Mouse (Mus musculus) megakaryocyte, embryonic 14.5 days (primary cell): Measurements from ENCODE around the gene Kat6b. TPM values are rescaled to one million over a fixed set of nuclear protein-coding genes. Genes with fewer than 3 reads are reported as not detected.
A peak's percentile ranks its signal among the peaks of the same experiment; 100 is the strongest.

Experiments
- H3K27me3 ChIP-seq: replicated peaks from 2 replicates; pipeline ENCODE3; 2012; ENCODE audit warnings: inconsistent platforms
- H3K36me3 ChIP-seq: replicated peaks from 2 replicates; pipeline ENCODE3; 2012; ENCODE audit warnings: low read length, inconsistent platforms, mixed read lengths
- H3K4me1 ChIP-seq: 2 replicates; pipeline ENCODE4 v1.6.1; 2012; ENCODE audit warnings: inconsistent platforms
- H3K4me3 ChIP-seq: replicated peaks from 2 replicates; pipeline ENCODE3; 2012; ENCODE audit warnings: moderate library complexity, mild to moderate bottlenecking, inconsistent platforms
- H3K9me3 ChIP-seq: 2 replicates; pipeline ENCODE4 v1.6.1; 2012; ENCODE audit warnings: inconsistent platforms
- FLI1 ChIP-seq: IDR thresholded peaks from 2 replicates; pipeline ENCODE4 v1.6.1; 2012; ENCODE audit warnings: low read length, inconsistent platforms, mixed read lengths
- GATA1 ChIP-seq: IDR thresholded peaks from 3 replicates; pipeline ENCODE4 v1.6.1; 2012; ENCODE audit warnings: mixed read lengths, low read length, inconsistent platforms, borderline replicate concordance
- polyA plus RNA-seq: library from polyadenylated mRNA; stranded (reverse); fragments of >175 nt; gene quantifications from 2 replicates; pipeline ENCODE4 v1.2.3, GENCODE M21; 2012; ENCODE audit warnings: low replicate concordance; ENCODE audit not compliant: insufficient read depth

Kat6b gene
- polyA plus RNA-seq, 1 experiment, result 0.84 TPM

DNA sequence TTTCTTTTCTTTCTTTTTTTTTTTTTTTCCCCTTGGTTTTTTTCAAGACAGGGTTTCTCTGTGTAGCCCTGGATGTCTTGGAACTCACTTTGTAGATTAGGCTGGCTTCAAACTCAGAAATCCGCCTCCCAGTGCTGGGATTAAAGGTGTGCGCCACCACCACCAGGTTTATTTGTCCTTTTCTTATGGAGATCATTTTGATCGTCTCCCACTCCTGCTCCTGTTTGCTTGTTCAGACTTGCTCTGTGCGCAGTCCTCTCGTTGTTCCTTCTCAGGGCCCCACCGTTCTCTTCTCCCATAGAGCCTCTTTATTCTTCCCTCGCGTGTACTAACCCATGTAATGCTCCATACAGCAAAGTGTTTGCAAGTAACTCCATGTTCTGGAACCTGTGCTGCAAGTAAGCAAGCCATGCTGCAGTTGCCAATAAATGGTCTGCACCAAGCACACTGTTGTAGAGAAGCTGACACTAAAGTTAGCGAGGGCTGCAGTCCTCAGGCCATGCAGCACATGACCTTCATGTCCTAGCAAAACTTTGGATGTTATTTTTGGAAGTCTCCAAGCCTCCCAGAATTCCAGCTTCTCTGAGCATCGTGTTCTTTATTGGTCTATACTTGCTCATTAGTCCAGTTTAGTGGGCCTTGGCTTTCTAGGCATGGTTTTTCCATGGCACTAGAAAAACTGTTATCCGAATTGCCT is 55.4 kb downstream of the Kat6b start:
- TF ChIP-seq FLI1 (no peak), GATA1 (no peak)
- Histone ChIP-seq H3K9me3 (no peaks in the 10 kb centered on the region), H3K36me3 (peaks cover 14% of the 10 kb centered on the region), H3K27me3 (no peaks in the 10 kb centered on the region), H3K4me3 (no peak overlapping the region), H3K4me1 (peaks cover 23% of the 10 kb centered on the region)

DNA sequence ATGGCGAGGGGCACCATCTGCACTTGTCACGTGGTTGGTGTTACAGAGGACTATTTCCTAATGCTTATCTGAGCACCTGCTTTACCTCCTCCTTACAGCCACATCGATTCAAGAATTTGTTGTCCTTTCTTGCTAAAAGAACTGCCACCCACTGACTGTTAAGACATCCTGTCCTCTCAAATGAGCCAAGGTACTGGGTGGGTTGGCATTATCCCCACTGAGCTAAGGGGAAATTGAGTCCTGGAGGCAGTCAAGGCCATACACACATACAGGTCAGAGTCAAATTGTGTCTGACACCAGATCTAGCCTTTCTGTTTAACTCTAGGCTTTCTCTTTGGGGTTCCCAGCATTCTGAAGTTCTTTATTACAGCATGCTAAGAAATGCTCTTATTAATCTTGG is 56.6 kb downstream of the Kat6b start:
- Histone ChIP-seq H3K4me3 (peak overlapping the region; percentile 59), H3K9me3 (no peaks in the 10 kb centered on the region), H3K27me3 (no peaks in the 10 kb centered on the region), H3K36me3 (peaks cover 22% of the 10 kb centered on the region), H3K4me1 (peaks cover 23% of the 10 kb centered on the region)
- TF ChIP-seq FLI1 (no peak), GATA1 (no peak)

DNA sequence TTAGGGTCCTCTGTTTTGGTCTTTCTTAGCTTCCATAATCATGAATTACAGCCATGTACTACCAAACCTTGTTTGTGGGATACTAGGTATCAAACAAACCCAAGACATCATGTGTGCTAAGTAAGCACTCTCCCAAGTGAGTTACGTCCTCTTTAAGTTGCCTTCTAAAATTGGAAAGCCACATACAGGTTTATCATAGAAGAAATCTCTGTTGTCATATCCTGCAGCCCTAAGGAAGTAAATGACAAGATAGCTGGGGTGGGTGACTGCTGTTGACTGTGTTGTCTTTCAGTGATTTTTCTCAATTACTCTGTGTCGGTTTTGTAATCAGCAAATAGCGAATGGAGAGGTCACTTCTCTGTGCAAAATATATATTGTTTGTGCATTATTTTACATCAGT is 58.5 kb downstream of the Kat6b start:
- TF ChIP-seq FLI1 (no peak), GATA1 (no peak)
- Histone ChIP-seq H3K9me3 (no peaks in the 10 kb centered on the region), H3K27me3 (no peaks in the 10 kb centered on the region), H3K36me3 (peaks cover 17% of the 10 kb centered on the region), H3K4me3 (no peak overlapping the region), H3K4me1 (peaks cover 25% of the 10 kb centered on the region)

DNA sequence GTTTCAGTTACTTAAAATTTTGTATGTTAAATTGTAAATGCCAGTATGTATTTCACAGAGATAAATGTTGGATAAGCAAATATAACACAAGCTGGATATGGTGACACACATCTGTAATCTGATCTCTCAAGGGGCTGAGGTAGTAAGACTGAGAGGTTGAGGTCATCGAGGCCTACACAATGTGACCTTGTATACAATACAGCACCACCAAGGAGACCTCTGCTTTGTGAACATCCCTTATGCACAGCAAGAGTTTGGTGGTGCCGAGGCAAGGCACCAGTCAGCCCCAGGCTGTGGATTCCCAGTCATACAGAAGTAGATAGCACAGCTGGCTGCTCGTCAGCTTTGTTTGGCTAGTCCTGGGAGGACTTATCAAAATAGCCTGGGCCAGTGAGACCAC is 59.1 kb downstream of the Kat6b start:
- peaks cover 16% of the 10 kb centered on the region for H3K36me3 ChIP-seq
- no peak for TF ChIP-seq FLI1
- no peak for TF ChIP-seq GATA1
- no peaks in the 10 kb centered on the region for H3K9me3 ChIP-seq
- H3K4me3 ChIP-seq, result no peak overlapping the region
- H3K4me1 ChIP-seq, result peaks cover 28% of the 10 kb centered on the region
- H3K27me3 ChIP-seq, result no peaks in the 10 kb centered on the region

DNA sequence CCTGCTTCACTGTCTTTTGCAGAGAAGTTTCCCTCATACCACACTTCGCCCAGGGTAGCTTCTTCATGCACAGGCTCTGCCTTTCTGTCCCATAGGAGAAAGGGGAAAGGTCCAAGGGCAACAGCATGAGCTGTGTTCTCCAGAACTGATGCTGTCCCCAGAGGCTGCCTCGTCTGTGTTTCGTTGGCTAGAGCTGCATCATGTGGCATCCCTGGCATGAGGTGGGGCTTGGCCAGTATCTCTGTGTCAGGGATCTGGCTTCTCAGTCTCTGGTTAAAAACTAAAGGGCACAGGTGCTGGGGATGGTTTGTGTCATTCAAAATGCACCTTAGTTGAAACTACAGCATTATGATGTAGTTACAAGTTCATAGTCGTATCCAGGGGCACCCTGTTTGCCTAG is 64.3 kb downstream of the Kat6b start:
- peaks cover 13% of the 10 kb centered on the region for H3K36me3 ChIP-seq
- peaks cover 47% of the 10 kb centered on the region for H3K4me1 ChIP-seq
- no peaks in the 10 kb centered on the region for H3K27me3 ChIP-seq
- no peaks in the 10 kb centered on the region for H3K9me3 ChIP-seq
- no peak overlapping the region for H3K4me3 ChIP-seq
- no peak for TF ChIP-seq FLI1
- no peak for TF ChIP-seq GATA1

DNA sequence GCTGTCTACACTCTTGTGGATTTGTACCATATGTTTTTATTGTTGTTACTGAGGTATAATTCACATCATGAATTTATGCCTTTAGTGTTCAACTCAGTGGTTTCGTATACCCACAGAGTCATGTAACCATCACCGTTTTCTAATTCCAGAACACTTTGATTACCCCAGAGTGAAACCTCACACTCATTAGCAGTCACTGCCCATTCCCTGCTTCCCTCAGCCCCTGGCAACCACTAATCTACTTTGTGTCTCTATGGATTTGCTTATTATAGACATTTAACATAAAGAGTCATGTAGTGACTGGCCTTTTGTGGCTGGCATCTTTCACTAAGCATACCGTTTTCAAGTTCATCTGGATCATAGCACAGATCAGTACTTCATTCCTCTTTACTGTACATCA is 65.1 kb downstream of the Kat6b start:
- TF ChIP-seq FLI1 (no peak), GATA1 (no peak)
- H3K9me3 ChIP-seq, result no peaks in the 10 kb centered on the region
- peaks cover 10% of the 10 kb centered on the region for H3K36me3 ChIP-seq
- no peaks in the 10 kb centered on the region for H3K27me3 ChIP-seq
- peaks cover 47% of the 10 kb centered on the region for H3K4me1 ChIP-seq
- H3K4me3 ChIP-seq, result no peak overlapping the region

DNA sequence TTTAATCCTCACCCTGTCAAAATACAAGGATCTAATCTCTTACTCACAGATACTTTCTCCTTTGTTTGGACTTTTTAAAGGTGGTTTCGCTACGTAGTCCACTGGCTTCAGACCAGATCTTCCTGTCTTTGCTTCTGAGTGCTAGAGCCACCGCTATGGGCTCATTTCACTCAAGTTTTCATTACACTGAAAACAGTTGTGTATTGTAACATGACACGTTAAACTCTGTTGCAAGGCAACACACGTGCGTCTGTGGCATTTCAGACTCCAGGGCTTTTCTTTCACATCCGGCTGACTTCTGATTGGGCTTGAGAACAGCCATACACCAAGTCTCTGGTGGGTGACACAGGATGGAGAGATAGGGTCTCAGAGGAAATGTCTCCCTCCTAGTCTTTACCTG is 66.1 kb downstream of the Kat6b start:
- H3K36me3 ChIP-seq, result peaks cover 4% of the 10 kb centered on the region
- H3K9me3 ChIP-seq, result no peaks in the 10 kb centered on the region
- H3K4me3 ChIP-seq, result no peak overlapping the region
- peaks cover 47% of the 10 kb centered on the region for H3K4me1 ChIP-seq
- TF ChIP-seq GATA1 (no peak), FLI1 (no peak)
- H3K27me3 ChIP-seq, result no peaks in the 10 kb centered on the region

DNA sequence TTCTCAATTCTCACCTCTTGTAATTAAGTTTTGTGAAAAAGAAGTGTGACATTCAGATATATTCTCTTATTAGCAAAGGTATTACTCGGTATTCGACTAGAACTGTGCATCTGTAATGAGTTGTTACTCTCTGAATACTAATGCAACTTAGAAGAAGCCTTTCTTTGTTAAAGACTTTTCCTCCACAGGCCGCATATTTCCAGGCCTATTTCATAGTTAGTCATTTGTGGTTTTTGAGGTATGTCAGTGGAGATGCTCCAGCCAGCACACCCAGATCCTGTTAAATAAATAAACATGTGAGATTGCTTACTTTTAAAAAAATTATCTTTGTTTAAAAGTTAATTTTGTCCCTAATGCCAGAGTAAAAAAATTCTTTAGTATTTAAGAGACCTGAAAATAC is 66.7 kb downstream of the Kat6b start:
- H3K4me1 ChIP-seq, result peaks cover 48% of the 10 kb centered on the region
- H3K4me3 ChIP-seq, result no peak overlapping the region
- TF ChIP-seq GATA1, result no peak
- no peak for TF ChIP-seq FLI1
- H3K27me3 ChIP-seq, result no peaks in the 10 kb centered on the region
- no peaks in the 10 kb centered on the region for H3K9me3 ChIP-seq
- H3K36me3 ChIP-seq, result no peaks in the 10 kb centered on the region

DNA sequence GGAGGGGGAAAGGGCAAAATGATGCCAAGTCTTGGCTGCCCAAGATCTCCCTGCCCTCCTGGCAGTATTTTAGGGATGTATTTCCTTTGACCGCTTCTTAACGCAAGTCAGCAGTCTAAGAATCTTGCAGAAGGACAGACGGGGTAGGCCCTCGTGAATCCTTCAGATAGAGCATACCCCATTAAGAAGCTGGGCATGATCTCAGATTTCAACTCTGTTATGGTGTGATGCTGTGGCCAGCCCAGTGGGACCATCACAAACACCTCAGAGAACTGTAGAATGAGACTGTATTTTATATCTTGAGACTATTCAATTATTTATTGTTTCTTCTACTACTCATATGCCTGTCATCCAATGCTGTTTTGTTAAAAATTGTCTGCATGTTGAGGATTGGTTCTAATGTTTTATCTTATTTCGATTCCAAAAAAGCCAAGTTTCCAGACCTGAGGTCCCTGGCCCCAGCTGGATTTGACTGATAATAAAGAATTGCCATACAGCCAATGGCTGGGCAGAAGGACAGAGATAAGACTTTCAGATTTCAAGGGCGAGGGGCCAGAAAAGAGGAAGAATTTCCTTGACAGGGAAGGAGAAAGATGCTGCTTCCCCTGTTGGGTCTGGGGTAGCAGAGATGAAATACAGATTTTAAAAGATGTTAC is 67.8 kb downstream of the Kat6b start:
- Histone ChIP-seq H3K4me1 (peaks cover 52% of the 10 kb centered on the region), H3K4me3 (no peak overlapping the region), H3K36me3 (no peaks in the 10 kb centered on the region), H3K27me3 (no peaks in the 10 kb centered on the region), H3K9me3 (no peaks in the 10 kb centered on the region)
- TF ChIP-seq FLI1 (no peak), GATA1 (no peak)

DNA sequence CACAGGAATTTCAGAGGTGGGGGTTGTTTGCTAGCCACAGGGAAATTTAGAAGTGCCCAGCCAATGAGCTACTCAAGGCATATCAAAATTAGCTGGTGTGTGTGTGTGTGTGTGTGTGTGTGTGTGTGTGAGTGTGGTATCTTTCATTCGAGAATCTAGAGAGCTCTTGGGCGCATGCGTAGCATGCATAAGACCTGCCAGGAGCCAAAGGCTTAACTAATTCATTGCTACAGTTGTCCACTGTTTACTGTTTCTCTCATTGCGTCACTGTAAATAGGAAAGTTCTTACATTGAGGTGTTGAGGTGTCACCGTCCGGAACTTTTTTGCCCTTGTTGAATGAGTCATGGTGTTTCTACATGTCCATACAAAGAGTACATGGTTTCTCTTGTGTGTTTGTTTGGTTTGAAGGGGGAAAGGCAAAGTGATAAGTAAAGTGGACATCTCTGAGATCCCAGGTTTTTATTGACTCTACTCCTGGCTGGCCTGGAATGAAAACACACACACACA is 68.4 kb downstream of the Kat6b start:
- Histone ChIP-seq H3K36me3 (no peaks in the 10 kb centered on the region), H3K9me3 (no peaks in the 10 kb centered on the region), H3K27me3 (no peaks in the 10 kb centered on the region), H3K4me1 (peaks cover 51% of the 10 kb centered on the region), H3K4me3 (no peak overlapping the region)
- TF ChIP-seq FLI1, result no peak
- TF ChIP-seq GATA1, result no peak
